Mouse (Mus musculus) C2C12 (cell line): ENCODE measurements around the gene Kcnmb4. TPM values are rescaled to one million over a fixed set of nuclear protein-coding genes. Genes with fewer than 3 reads are reported as not detected.

Source experiments
- H3K27me3 ChIP-seq: one replicate; pipeline ENCODE4 v1.6.1; 2011; ENCODE audit not compliant: control insufficient read depth, insufficient read depth, insufficient read length
- H3K36me3 ChIP-seq: one replicate; pipeline ENCODE4 v1.6.1; 2011; ENCODE audit not compliant: control insufficient read depth, insufficient read depth
- H3K4me3 ChIP-seq: one replicate; pipeline ENCODE4 v1.5.1; 2011; ENCODE audit warnings: mild to moderate bottlenecking, control low read depth; ENCODE audit not compliant: poor library complexity, insufficient read depth, severe bottlenecking
- H3K79me2 ChIP-seq: one replicate; pipeline ENCODE4 v1.6.1; 2011; ENCODE audit not compliant: control insufficient read depth, insufficient read depth
- H3K79me3 ChIP-seq: one replicate; pipeline ENCODE4 v1.6.1; 2011; ENCODE audit warnings: low read depth, control low read depth
- H3ac ChIP-seq: one replicate; pipeline ENCODE3; 2011; ENCODE audit warnings: low read depth; ENCODE audit not compliant: control insufficient read depth, insufficient read length
- CEBPB ChIP-seq: IDR thresholded peaks from one replicate; pipeline ENCODE4 v1.6.1; 2011; ENCODE audit warnings: low read depth, mild to moderate bottlenecking, control low read depth, moderate library complexity
- CTCF ChIP-seq: IDR thresholded peaks from one replicate; pipeline ENCODE4 v1.5.1; 2011; ENCODE audit not compliant: control insufficient read depth, insufficient read depth, insufficient read length
- FOSL1 ChIP-seq: IDR thresholded peaks from one replicate; pipeline ENCODE4 v1.8.0; 2011; ENCODE audit warnings: mild to moderate bottlenecking, low read length; ENCODE audit not compliant: poor library complexity, insufficient read depth, severe bottlenecking
- MAX ChIP-seq: IDR thresholded peaks from one replicate; pipeline ENCODE4 v1.6.1; 2011; ENCODE audit warnings: mild to moderate bottlenecking, control low read depth
- MYOD1 ChIP-seq: IDR thresholded peaks from one replicate; pipeline ENCODE4 v1.6.1; 2011; ENCODE audit warnings: low read depth; ENCODE audit not compliant: control insufficient read depth, insufficient read length
- MYOG ChIP-seq: IDR thresholded peaks from one replicate; pipeline ENCODE4 v1.6.1; 2011; ENCODE audit not compliant: control insufficient read depth, insufficient read length; ENCODE audit errors: extremely low read depth
- USF1 ChIP-seq: IDR thresholded peaks from one replicate; pipeline ENCODE4 v1.6.1; 2011; ENCODE audit warnings: low read depth, mild to moderate bottlenecking, control low read depth, moderate library complexity
- polyA plus RNA-seq: library from polyadenylated mRNA; unstranded; fragments of >200 nt; fragmentation: generic; extraction: Trizol; gene quantifications from one replicate; pipeline ENCODE4 v1.2.1, GENCODE M21; 2012; ENCODE audit warnings: missing spikeins

The Kcnmb4 gene
- polyA plus RNA-seq, 1 experiment = 14.1 TPM

DNA sequence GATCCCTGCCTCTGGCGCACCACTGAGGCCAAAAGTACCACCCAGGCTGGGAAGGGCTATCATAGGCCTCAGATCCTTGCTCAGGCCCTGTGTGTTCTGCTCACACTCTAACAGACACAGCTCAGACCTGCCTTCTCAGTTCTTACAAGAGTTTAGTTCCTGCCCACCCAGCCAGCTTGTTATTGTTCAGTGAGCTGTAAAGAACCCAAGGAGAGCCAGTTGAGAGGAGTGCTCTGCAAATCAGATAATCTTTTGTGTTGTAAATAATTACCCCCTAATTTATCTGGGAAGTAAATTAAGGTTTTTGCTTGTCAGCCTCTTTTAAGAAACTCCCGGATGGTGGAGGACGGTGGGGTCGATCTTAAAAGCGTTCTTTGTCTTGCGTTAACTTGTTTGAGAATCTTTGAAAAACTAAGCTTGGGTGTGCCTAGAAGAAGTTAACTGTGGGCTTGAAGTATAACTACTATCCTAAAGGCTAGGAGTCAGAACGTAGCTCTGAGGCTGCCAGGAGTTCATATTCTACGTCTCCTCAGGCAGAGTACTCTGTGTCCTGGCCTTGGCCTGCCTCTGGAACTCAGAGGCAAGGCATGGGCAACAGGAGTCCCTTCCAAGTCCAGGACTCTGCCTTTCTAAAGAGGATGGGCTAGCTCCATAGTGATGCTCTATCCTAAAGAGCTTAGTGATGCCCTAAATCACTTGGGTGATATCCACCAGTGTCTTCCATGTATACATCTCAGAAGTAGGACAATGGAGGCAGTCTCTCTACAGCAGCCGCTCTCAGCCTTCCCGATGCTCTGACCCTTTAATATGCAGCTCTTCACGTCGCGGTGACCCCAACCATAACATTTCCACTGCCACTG, 90.6 kb downstream of the Kcnmb4 start:
- H3K27me3 ChIP-seq = no peaks in the 10 kb centered on the region
- H3K79me3 ChIP-seq = no peaks in the 10 kb centered on the region
- no peaks in the 10 kb centered on the region for H3K79me2 ChIP-seq
- TF ChIP-seq CTCF (no peak), MYOD1 (no peak), CEBPB (no peak), MYOG (no peak), USF1 (no peak), FOSL1 (no peak), MAX (no peak)
- H3ac ChIP-seq = no peak overlapping the region
- no peaks in the 10 kb centered on the region for H3K36me3 ChIP-seq
- no peak overlapping the region for H3K4me3 ChIP-seq

DNA sequence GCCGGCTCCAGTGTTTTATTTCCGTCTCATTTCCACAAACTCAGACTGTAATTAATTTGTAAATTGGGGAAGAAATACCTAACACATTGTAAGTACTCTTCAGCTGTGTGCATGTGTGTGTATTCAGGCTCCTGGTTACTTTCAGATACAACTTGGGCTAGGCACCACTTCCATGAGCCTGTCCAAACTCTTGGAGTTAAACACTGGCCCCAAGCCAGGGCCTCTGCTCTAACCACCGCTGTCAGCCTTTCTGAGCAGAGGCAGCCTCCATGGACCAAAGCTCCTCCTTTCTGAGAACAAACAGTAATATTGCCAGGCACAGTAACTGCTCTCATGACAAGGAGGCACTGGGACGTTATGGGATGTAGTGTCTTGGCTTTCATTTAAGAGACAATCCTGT, 96.8 kb downstream of the Kcnmb4 start:
- H3K4me3 ChIP-seq = no peak overlapping the region
- TF ChIP-seq CEBPB = no peak
- no peak for TF ChIP-seq USF1

DNA sequence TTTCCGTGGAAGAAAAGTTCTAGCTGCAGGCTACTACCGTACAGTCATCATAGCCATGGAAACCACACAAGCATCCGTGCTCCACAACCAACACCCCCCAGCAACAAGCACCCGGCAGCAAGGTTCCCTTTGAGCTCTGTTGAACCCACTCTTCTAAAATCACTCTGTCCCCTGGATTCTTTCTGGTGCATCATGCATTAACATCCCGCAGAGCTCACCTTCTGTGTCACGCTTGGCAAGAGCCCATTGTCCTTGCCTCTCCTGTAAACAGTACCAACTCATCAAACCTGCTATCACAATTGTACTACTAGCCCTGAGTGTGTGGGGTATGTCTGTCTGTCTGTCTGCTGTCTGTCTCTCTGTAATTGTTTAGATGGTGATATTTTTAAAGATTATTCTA, 99.6 kb downstream of the Kcnmb4 start:
- no peaks in the 10 kb centered on the region for H3K27me3 ChIP-seq
- H3K36me3 ChIP-seq = no peaks in the 10 kb centered on the region
- H3K79me3 ChIP-seq = no peaks in the 10 kb centered on the region
- H3ac ChIP-seq = no peak overlapping the region
- H3K79me2 ChIP-seq = no peaks in the 10 kb centered on the region
- H3K4me3 ChIP-seq = no peak overlapping the region
- TF ChIP-seq FOSL1 (no peak), CEBPB (no peak), MYOG (no peak), MYOD1 (no peak), MAX (no peak), CTCF (no peak), USF1 (no peak)

More for the DNA sequence above, 96.8 kb downstream of the Kcnmb4 start:
- H3ac ChIP-seq = no peak overlapping the region
- H3K27me3 ChIP-seq = no peaks in the 10 kb centered on the region
- no peaks in the 10 kb centered on the region for H3K79me3 ChIP-seq
- no peaks in the 10 kb centered on the region for H3K36me3 ChIP-seq
- no peaks in the 10 kb centered on the region for H3K79me2 ChIP-seq

DNA sequence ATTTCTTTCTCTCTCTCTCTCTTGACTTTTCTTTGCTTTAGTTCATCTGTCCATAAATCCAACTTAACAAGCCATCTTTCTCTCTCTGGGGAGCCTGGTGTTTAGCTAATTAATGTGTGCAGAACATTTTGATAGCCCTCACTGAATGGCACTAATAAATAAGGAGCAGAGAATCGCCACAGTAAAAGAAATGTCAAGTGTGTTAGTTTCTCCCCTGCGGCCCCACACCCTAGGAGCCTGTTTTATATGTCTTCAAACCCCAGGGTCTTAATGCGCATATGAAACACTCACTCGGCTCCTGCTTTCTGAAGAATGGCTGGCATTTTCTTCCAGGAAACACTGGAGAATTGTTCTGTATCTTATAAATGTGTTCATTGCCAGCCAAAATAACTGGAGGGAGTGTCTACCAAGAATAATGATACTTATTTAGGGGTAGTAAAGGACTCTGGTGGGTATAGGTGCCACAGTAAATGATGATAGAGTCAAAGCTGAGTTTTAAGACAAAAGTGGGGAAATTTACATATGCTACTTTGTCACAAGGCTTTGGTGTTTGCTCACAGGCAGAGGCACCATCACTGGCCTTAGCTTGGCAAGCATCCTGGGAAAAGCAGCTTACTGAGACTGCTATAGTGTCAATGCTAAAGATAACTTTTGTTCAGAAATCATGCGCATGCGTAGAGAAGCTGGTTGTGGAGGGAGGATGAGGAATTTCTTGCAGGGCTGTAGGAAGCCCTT, 102.5 kb downstream of the Kcnmb4 start:
- no peaks in the 10 kb centered on the region for H3K79me2 ChIP-seq
- no peak overlapping the region for H3ac ChIP-seq
- H3K27me3 ChIP-seq = no peaks in the 10 kb centered on the region
- H3K36me3 ChIP-seq = no peaks in the 10 kb centered on the region
- TF ChIP-seq CTCF (no peak), MAX (no peak), MYOD1 (no peak), MYOG (no peak), USF1 (no peak), CEBPB (no peak), FOSL1 (no peak)
- no peak overlapping the region for H3K4me3 ChIP-seq
- H3K79me3 ChIP-seq = no peaks in the 10 kb centered on the region

Other genes starting within 250 kb of the Kcnmb4 start
- gene Ptprb, start 198.4 kb downstream of the Kcnmb4 start, polyA plus RNA-seq = 0.02 TPM
- gene Cnot2, start 107.6 kb upstream of the Kcnmb4 start, polyA plus RNA-seq = 22.0 TPM